ENCODE assay signal across 11 mouse cellular contexts in the genomic region with DNA sequence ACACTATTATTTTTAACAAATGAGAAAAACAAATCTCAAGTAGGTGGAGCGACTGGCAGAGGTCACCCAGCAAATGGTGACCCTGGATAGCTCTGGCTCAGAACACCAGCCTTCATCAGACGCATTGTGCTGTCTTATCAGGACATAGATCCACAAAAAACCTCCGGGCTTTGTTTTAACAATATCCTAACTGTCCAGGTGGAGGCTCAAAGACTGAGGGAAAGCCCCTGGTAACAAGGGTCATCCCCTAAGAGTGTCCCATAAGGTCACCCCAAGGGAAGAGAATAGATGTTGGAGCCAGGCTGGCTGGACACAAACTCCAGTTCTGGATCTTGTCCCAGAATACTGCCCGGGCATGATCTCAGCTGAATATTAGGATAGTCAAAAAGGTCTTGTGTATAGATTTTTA. TPM values are rescaled to one million over a fixed set of nuclear protein-coding genes. Genes with fewer than 3 reads are reported as not detected.
A peak's percentile ranks its signal among the peaks of the same experiment; 100 is the strongest.
DNase-seq lines count a peak whose midpoint lies in the region; ATAC-seq and TF ChIP-seq lines count a peak whose summit lies in the region.
"Had no signal": no experiment of that assay in that cellular context is flagged by ENCODE, and none has a peak within 500 bp of the region (broad histone marks: within the 10 kb centered on the region; RNA-seq: fewer than 3 reads in every experiment).

No protein-coding gene starts in this region.

- no peaks in the 10 kb centered on the region for H3K9me3 ChIP-seq in neural tube, embryonic 15.5 days (replicated peaks)
- H3K9me3 ChIP-seq: limb, embryonic 12.5 days; megakaryocyte, embryonic 14.5 days had no signal

- no peak for DNase-seq in layer of hippocampus, adult 2 months (ENCODE audit: low spot score in 2 of 2)
- no peak for DNase-seq in layer of hippocampus, postnatal 36 days
- DNase-seq in heart, postnatal 36 days, result peak; percentile 57 to 72
- DNase-seq in kidney, postnatal 36 days, result peak; percentile 65 to 85
- no peak for DNase-seq in embryo, embryonic 9.5 days (ENCODE audit: extremely low spot score)
- DNase-seq: embryo, embryonic 11 days had no signal

- TF ChIP-seq CTCF in layer of hippocampus, adult 2 months (conservative IDR thresholded peaks at IDR 0.05), result no peak

- H3K4me3 ChIP-seq in layer of hippocampus, adult 2 months, result no peak overlapping the region
- no peak overlapping the region for H3K4me3 ChIP-seq in brown adipose tissue, adult 24 weeks (ENCODE audit: insufficient read depth, low read depth, low read length)
- H3K4me3 ChIP-seq in neural tube, embryonic 15.5 days (replicated peaks), result no peak overlapping the region
- H3K4me3 ChIP-seq: limb, embryonic 12.5 days; megakaryocyte, embryonic 14.5 days had no signal

- intact Hi-C loops in heart, postnatal 36 days (cut with DNase I), result no loop called here

- 89% methylated on average over 4 of the region's 4 CpGs for WGBS in neural tube, embryonic 15.5 days

- no peaks in the 10 kb centered on the region for H3K27me3 ChIP-seq in neural tube, embryonic 15.5 days (replicated peaks)
- H3K27me3 ChIP-seq: limb, embryonic 12.5 days had no signal

- H3K4me2 ChIP-seq in neural tube, embryonic 15.5 days, result no peak overlapping the region
- H3K4me2 ChIP-seq: limb, embryonic 12.5 days had no signal

- no peak overlapping the region for H3K9ac ChIP-seq in neural tube, embryonic 15.5 days (replicated peaks)
- H3K9ac ChIP-seq: limb, embryonic 12.5 days had no signal

- H3K27ac ChIP-seq in layer of hippocampus, adult 2 months, result peak overlapping the region; percentile 28; the same call in 1 of the 2 replicates
- peak overlapping the region; percentile 98 for H3K27ac ChIP-seq in brown adipose tissue, adult 24 weeks (replicated peaks; ENCODE audit: low read depth, low read length)
- no peak overlapping the region for H3K27ac ChIP-seq in neural tube, embryonic 15.5 days (replicated peaks)
- H3K27ac ChIP-seq: limb, embryonic 12.5 days had no signal

- no peaks in the 10 kb centered on the region for H3K36me3 ChIP-seq in neural tube, embryonic 15.5 days
- H3K36me3 ChIP-seq: limb, embryonic 12.5 days had no signal

- no peak for ATAC-seq in neural tube, embryonic 15.5 days (ENCODE audit: low FRiP score)
- ATAC-seq: forebrain, embryonic 14.5 days had no signal

- peaks cover 45% of the 10 kb centered on the region for H3K4me1 ChIP-seq in brown adipose tissue, adult 24 weeks (ENCODE audit: control insufficient read depth, insufficient read depth, insufficient read length, low read length)
- H3K4me1 ChIP-seq in neural tube, embryonic 15.5 days, result no peaks in the 10 kb centered on the region

RNA-seq across cellular contexts. Expression of a gene that starts 56.6 kb away (rescaled TPM):
- 100 to 1,000 TPM; 359 to 361 TPM for total RNA-seq in layer of hippocampus, adult 2 months (2021)
- 100 to 1,000 TPM; 354 to 385 TPM for total RNA-seq in layer of hippocampus, postnatal 36 days (2021)
- 106 and 193 TPM in 2 replicates for polyA plus RNA-seq in brown adipose tissue, adult 24 weeks (2012; ENCODE audit: insufficient read depth, insufficient read length, missing spikeins)
- total RNA-seq in heart, postnatal 36 days (2021), result 100 to 1,000 TPM; 145 to 186 TPM
- 77.0 and 91.1 TPM in 2 replicates for polyA plus RNA-seq in neural tube, embryonic 15.5 days (2015; fragmentation: Nextera tagmentation; extraction: Ambion mirVana)

Comparison
In these comparisons a context has a peak if more than half of its experiments do, and no peak if none do; other contexts are left out.
1. DNase-seq: peak in heart, postnatal 36 days (2 of 2) and kidney, postnatal 36 days (2 of 2); none in layer of hippocampus, adult 2 months (0 of 2), layer of hippocampus, postnatal 36 days (0 of 2) and embryo, embryonic 9.5 days (single experiment).